Mouse (Mus musculus): Measurements from ENCODE around the gene A630095E13Rik. TPM values are rescaled to one million over a fixed set of nuclear protein-coding genes. Genes with fewer than 3 reads are reported as not detected.

Gene A630095E13Rik
- polyA plus RNA-seq (2014; fragmentation: Illumina TruSeq; extraction: RNeasy Lipid Tissue Mini Kit (QIAGEN cat#74804); ENCODE audit: low read depth, low replicate concordance), result not detected

GRCm38 (mm10) chr9:36643276-36643675, at the start of gene A630095E13Rik:
A630095E13Rik (minus strand) TSS chr9:36643376.

GRCm38 (mm10) chr9:36692920-36693319, 49.7 kb upstream of the A630095E13Rik start, which contains the start of gene Acrv1:
Acrv1 (plus strand) TSS chr9:36693220.

Other genes starting within 250 kb of the A630095E13Rik start
- not detected for gene Gm7257, start 211.5 kb downstream of the A630095E13Rik start, polyA plus RNA-seq (2014; fragmentation: Illumina TruSeq; extraction: RNeasy Lipid Tissue Mini Kit (QIAGEN cat#74804); ENCODE audit: low read depth, low replicate concordance)
- not detected for gene Gm9513, start 167.7 kb downstream of the A630095E13Rik start, polyA plus RNA-seq (2014; fragmentation: Illumina TruSeq; extraction: RNeasy Lipid Tissue Mini Kit (QIAGEN cat#74804); ENCODE audit: low read depth, low replicate concordance)
- not detected for gene Gm5615, start 101.4 kb downstream of the A630095E13Rik start, polyA plus RNA-seq (2014; fragmentation: Illumina TruSeq; extraction: RNeasy Lipid Tissue Mini Kit (QIAGEN cat#74804); ENCODE audit: low read depth, low replicate concordance)
- not detected for gene Gm17689, start 60.7 kb downstream of the A630095E13Rik start, polyA plus RNA-seq (2014; fragmentation: Illumina TruSeq; extraction: RNeasy Lipid Tissue Mini Kit (QIAGEN cat#74804); ENCODE audit: low read depth, low replicate concordance)
- not detected for gene Acrv1, start 49.8 kb upstream of the A630095E13Rik start, polyA plus RNA-seq (2014; fragmentation: Illumina TruSeq; extraction: RNeasy Lipid Tissue Mini Kit (QIAGEN cat#74804); ENCODE audit: low read depth, low replicate concordance)
- 1.3 TPM for gene Chek1, start 83.7 kb upstream of the A630095E13Rik start, polyA plus RNA-seq (2014; fragmentation: Illumina TruSeq; extraction: RNeasy Lipid Tissue Mini Kit (QIAGEN cat#74804); ENCODE audit: low read depth, low replicate concordance)
- gene Stt3a, start 124.3 kb upstream of the A630095E13Rik start, polyA plus RNA-seq (2014; fragmentation: Illumina TruSeq; extraction: RNeasy Lipid Tissue Mini Kit (QIAGEN cat#74804); ENCODE audit: low read depth, low replicate concordance), result 265 TPM
- gene Ei24, start 154.0 kb upstream of the A630095E13Rik start, polyA plus RNA-seq (2014; fragmentation: Illumina TruSeq; extraction: RNeasy Lipid Tissue Mini Kit (QIAGEN cat#74804); ENCODE audit: low read depth, low replicate concordance), result 250 TPM
- gene Fez1, start 178.5 kb upstream of the A630095E13Rik start, polyA plus RNA-seq (2014; fragmentation: Illumina TruSeq; extraction: RNeasy Lipid Tissue Mini Kit (QIAGEN cat#74804); ENCODE audit: low read depth, low replicate concordance), result 0.36 TPM

All from kidney, adult 10 weeks (tissue).